Mouse (Mus musculus): Measurements from ENCODE around the gene Ankrd17. TPM values are rescaled to one million over a fixed set of nuclear protein-coding genes. Genes with fewer than 3 reads are reported as not detected.

The Ankrd17 gene
- total and polyA plus RNA-seq, 3 experiments, result 21.8 to 70.4 (median 64.5) TPM

DNA sequence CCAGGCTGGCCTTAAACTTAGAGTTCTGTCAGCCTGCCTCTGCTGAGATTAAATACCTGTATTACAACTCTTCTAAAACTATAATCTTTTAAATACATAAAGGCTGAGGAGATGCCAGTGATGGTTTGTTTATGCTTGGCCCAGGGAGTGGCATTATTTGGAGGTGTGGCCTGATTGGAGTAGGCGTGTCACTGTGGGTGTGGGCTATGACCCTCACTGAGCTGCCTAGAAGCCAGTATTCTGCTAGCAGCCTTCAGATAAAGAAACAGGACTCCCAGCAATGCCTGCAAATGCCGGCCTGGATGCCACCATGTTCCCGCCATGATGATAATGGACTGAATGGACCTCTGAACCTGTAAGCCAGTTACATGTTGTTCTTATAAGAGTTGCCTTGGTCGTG, 119.8 kb downstream of the Ankrd17 start:
- no peaks in the 10 kb centered on the region for H3K79me2 ChIP-seq (replicated peaks; ENCODE audit: control insufficient read depth, insufficient read depth, low read length)
- H3K4me3 ChIP-seq, result no peak overlapping the region
- intact Hi-C loops (cut with DNase I), result no loop called here
- TF ChIP-seq EP300 (IDR thresholded peaks at IDR 0.05; ENCODE audit: insufficient read depth, low read depth, low read length), result no peak
- TF ChIP-seq CTCF (IDR thresholded peaks at IDR 0.05), result no peak
- no peak for TF ChIP-seq POLR2A (IDR thresholded peaks at IDR 0.05; ENCODE audit: insufficient read depth, low read depth, low read length)
- no peaks in the 10 kb centered on the region; the same call in 1 of the 2 replicates for H3K4me1 ChIP-seq (ENCODE audit: control insufficient read depth, insufficient read depth, low read length)
- H3K27me3 ChIP-seq (ENCODE audit: control insufficient read depth, insufficient read depth, low read length), result no peaks in the 10 kb centered on the region
- no peak overlapping the region for H3K9ac ChIP-seq (ENCODE audit: low read depth, low read length)
- 83% methylated on average over 4 of the region's 4 CpGs for WGBS
- H3K36me3 ChIP-seq (ENCODE audit: control insufficient read depth, insufficient read depth, low read length), result peaks cover 13% of the 10 kb centered on the region
- no peak for DNase-seq
- no peak overlapping the region for H3K27ac ChIP-seq

GRCm38 (mm10) chr5:90245416-90245815, 121.0 kb downstream of the Ankrd17 start:
- 36% methylated on average over 4 of the region's 4 CpGs for WGBS

GRCm38 (mm10) chr5:90235217-90235616, 131.2 kb downstream of the Ankrd17 start:
- H3K36me3 ChIP-seq (ENCODE audit: control insufficient read depth, insufficient read depth, low read length), result peaks cover 4% of the 10 kb centered on the region
- TF ChIP-seq CTCF (IDR thresholded peaks at IDR 0.05) (no peak), EP300 (IDR thresholded peaks at IDR 0.05; ENCODE audit: insufficient read depth, low read depth, low read length) (no peak), POLR2A (IDR thresholded peaks at IDR 0.05; ENCODE audit: insufficient read depth, low read depth, low read length) (no peak)
- 94% methylated on average over 8 of the region's 8 CpGs for WGBS
- H3K79me2 ChIP-seq (replicated peaks; ENCODE audit: control insufficient read depth, insufficient read depth, low read length), result no peaks in the 10 kb centered on the region
- no peak overlapping the region for H3K27ac ChIP-seq
- DNase-seq, result no peak
- no peaks in the 10 kb centered on the region for H3K4me1 ChIP-seq (ENCODE audit: control insufficient read depth, insufficient read depth, low read length)
- no peak overlapping the region for H3K9ac ChIP-seq (ENCODE audit: low read depth, low read length)
- no peak overlapping the region for H3K4me3 ChIP-seq
- intact Hi-C loops (cut with DNase I), result no loop called here
- H3K27me3 ChIP-seq (ENCODE audit: control insufficient read depth, insufficient read depth, low read length), result no peaks in the 10 kb centered on the region

More at GRCm38 (mm10) chr5:90245416-90245815, 121.0 kb downstream of the Ankrd17 start:
- Histone ChIP-seq H3K4me3 (no peak overlapping the region), H3K27me3 (ENCODE audit: control insufficient read depth, insufficient read depth, low read length) (no peaks in the 10 kb centered on the region), H3K4me1 (ENCODE audit: control insufficient read depth, insufficient read depth, low read length) (no peaks in the 10 kb centered on the region; the same call in 1 of the 2 replicates), H3K36me3 (ENCODE audit: control insufficient read depth, insufficient read depth, low read length) (peaks cover 13% of the 10 kb centered on the region), H3K9ac (ENCODE audit: low read depth, low read length) (no peak overlapping the region), H3K27ac (no peak overlapping the region), H3K79me2 (replicated peaks; ENCODE audit: control insufficient read depth, insufficient read depth, low read length) (no peaks in the 10 kb centered on the region)
- TF ChIP-seq EP300 (IDR thresholded peaks at IDR 0.05; ENCODE audit: insufficient read depth, low read depth, low read length) (no peak), POLR2A (IDR thresholded peaks at IDR 0.05; ENCODE audit: insufficient read depth, low read depth, low read length) (no peak), CTCF (IDR thresholded peaks at IDR 0.05) (no peak)
- intact Hi-C loops (cut with DNase I), result no loop called here
- DNase-seq, result no peak

DNA sequence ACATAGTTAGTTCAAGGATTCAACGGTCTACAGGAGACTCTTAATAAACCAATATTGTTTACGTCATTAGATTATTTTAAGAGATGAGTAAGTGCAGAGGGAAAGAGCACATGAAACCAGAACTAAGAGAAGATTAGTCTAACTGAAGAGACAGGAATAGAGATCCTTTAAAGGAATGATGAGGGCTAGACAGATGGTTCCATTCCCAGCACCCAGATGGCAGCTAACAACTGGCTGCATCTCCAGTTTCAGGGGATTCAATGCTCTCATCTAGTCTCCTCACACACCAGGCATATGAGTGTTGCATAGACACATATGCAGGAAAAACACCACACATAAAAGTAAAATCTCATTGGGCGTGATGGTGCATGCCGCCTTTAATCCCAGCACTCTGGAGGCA, 133.1 kb downstream of the Ankrd17 start:
- H3K4me1 ChIP-seq (ENCODE audit: control insufficient read depth, insufficient read depth, low read length), result no peaks in the 10 kb centered on the region
- H3K27ac ChIP-seq, result no peak overlapping the region
- no peaks in the 10 kb centered on the region for H3K79me2 ChIP-seq (replicated peaks; ENCODE audit: control insufficient read depth, insufficient read depth, low read length)
- H3K9ac ChIP-seq (ENCODE audit: low read depth, low read length), result no peak overlapping the region
- intact Hi-C loops (cut with DNase I), result loop anchor here (5.0 kb wide), 1 partner anchor 34 kb away; no protein-coding TSS in a partner anchor
- H3K36me3 ChIP-seq (ENCODE audit: control insufficient read depth, insufficient read depth, low read length), result peaks cover 4% of the 10 kb centered on the region
- no peak overlapping the region for H3K4me3 ChIP-seq
- H3K27me3 ChIP-seq (ENCODE audit: control insufficient read depth, insufficient read depth, low read length), result no peaks in the 10 kb centered on the region
- DNase-seq, result no peak
- TF ChIP-seq POLR2A (IDR thresholded peaks at IDR 0.05; ENCODE audit: insufficient read depth, low read depth, low read length) (no peak), EP300 (IDR thresholded peaks at IDR 0.05; ENCODE audit: insufficient read depth, low read depth, low read length) (no peak), CTCF (IDR thresholded peaks at IDR 0.05) (no peak)
- 94% methylated on average over 4 of the region's 4 CpGs for WGBS

GRCm38 (mm10) chr5:90229760-90230159, 136.6 kb downstream of the Ankrd17 start:
- DNase-seq, result no peak
- Histone ChIP-seq H3K4me3 (no peak overlapping the region), H3K27ac (no peak overlapping the region), H3K27me3 (ENCODE audit: control insufficient read depth, insufficient read depth, low read length) (no peaks in the 10 kb centered on the region), H3K36me3 (ENCODE audit: control insufficient read depth, insufficient read depth, low read length) (peaks cover 4% of the 10 kb centered on the region), H3K9ac (ENCODE audit: low read depth, low read length) (no peak overlapping the region), H3K4me1 (ENCODE audit: control insufficient read depth, insufficient read depth, low read length) (no peaks in the 10 kb centered on the region), H3K79me2 (replicated peaks; ENCODE audit: control insufficient read depth, insufficient read depth, low read length) (no peaks in the 10 kb centered on the region)
- intact Hi-C loops (cut with DNase I), result loop anchor here (5.0 kb wide), 2 partner anchors 38 to 53 kb away; no protein-coding TSS in a partner anchor
- 85% methylated on average over 2 of the region's 2 CpGs for WGBS
- TF ChIP-seq EP300 (IDR thresholded peaks at IDR 0.05; ENCODE audit: insufficient read depth, low read depth, low read length) (no peak), CTCF (IDR thresholded peaks at IDR 0.05) (no peak), POLR2A (IDR thresholded peaks at IDR 0.05; ENCODE audit: insufficient read depth, low read depth, low read length) (no peak)

DNA sequence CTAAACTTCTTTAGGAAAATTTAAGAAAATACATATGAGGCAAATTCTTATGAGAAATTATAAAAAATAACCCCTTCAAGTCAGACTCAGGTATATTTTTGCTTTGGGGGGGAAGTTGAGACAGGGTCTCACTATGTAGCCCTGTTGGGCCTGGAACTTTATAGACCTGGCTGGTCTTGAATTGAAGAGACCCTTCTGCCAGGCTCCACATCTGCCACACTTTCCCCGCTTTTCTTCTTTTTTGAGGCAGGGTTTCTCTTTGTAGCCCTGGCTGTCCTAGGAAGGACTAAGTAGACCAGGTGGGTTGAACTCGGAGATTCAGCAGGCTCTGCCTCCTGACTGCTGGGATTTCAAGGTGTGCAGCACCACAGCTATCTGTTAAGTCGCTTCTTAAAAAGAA, 139.7 kb downstream of the Ankrd17 start:
- Histone ChIP-seq H3K4me3 (no peak overlapping the region), H3K36me3 (ENCODE audit: control insufficient read depth, insufficient read depth, low read length) (peaks cover under 1% of the 10 kb centered on the region), H3K27me3 (ENCODE audit: control insufficient read depth, insufficient read depth, low read length) (no peaks in the 10 kb centered on the region), H3K9ac (ENCODE audit: low read depth, low read length) (no peak overlapping the region), H3K27ac (no peak overlapping the region), H3K4me1 (ENCODE audit: control insufficient read depth, insufficient read depth, low read length) (no peaks in the 10 kb centered on the region), H3K79me2 (replicated peaks; ENCODE audit: control insufficient read depth, insufficient read depth, low read length) (no peaks in the 10 kb centered on the region)
- DNase-seq, result no peak
- 94% methylated on average over 3 of the region's 3 CpGs for WGBS
- TF ChIP-seq POLR2A (IDR thresholded peaks at IDR 0.05; ENCODE audit: insufficient read depth, low read depth, low read length), result no peak
- TF ChIP-seq CTCF (IDR thresholded peaks at IDR 0.05), result no peak
- TF ChIP-seq EP300 (IDR thresholded peaks at IDR 0.05; ENCODE audit: insufficient read depth, low read depth, low read length), result no peak
- intact Hi-C loops (cut with DNase I), result loop anchor here (5.0 kb wide), 1 partner anchor 56 kb away; no protein-coding TSS in a partner anchor
